Mouse (Mus musculus): ENCODE results near the gene Pnrc2. TPM values are rescaled to one million over a fixed set of nuclear protein-coding genes. Genes with fewer than 3 reads are reported as not detected.

The Pnrc2 gene
- polyA plus RNA-seq, 1 experiment from 2014 or later = 171 TPM

- H3K4me2 ChIP-seq (ENCODE audit: low read depth, low read length) = no peak overlapping the region
- no peak overlapping the region for H3K9ac ChIP-seq (ENCODE audit: low read depth, low read length)
- no peak for ATAC-seq
- H3K27me3 ChIP-seq (replicated peaks; ENCODE audit: control insufficient read depth, insufficient read depth, low read length) = no peaks in the 10 kb centered on the region
- H3K4me1 ChIP-seq (ENCODE audit: control insufficient read depth, insufficient read depth, low read length) = no peaks in the 10 kb centered on the region
- H3K27ac ChIP-seq (ENCODE audit: low read length) = no peak overlapping the region
- H3K36me3 ChIP-seq (ENCODE audit: control insufficient read depth, insufficient read depth, low read length) = no peaks in the 10 kb centered on the region
- H3K4me3 ChIP-seq (ENCODE audit: low read length) = no peak overlapping the region
- H3K9me3 ChIP-seq (ENCODE audit: control insufficient read depth, low read length) = no peaks in the 10 kb centered on the region
- WGBS = 68% methylated on average over 6 of the region's 6 CpGs
These were observed 10.9 kb upstream of the Pnrc2 start for GRCm38 (mm10) chr4:135884531-135884930.

- Histone ChIP-seq H3K4me3 (ENCODE audit: low read length) (no peak overlapping the region), H3K9ac (ENCODE audit: low read depth, low read length) (no peak overlapping the region), H3K27ac (ENCODE audit: low read length) (no peak overlapping the region), H3K27me3 (replicated peaks; ENCODE audit: control insufficient read depth, insufficient read depth, low read length) (no peaks in the 10 kb centered on the region), H3K4me1 (ENCODE audit: control insufficient read depth, insufficient read depth, low read length) (no peaks in the 10 kb centered on the region), H3K36me3 (ENCODE audit: control insufficient read depth, insufficient read depth, low read length) (no peaks in the 10 kb centered on the region), H3K9me3 (ENCODE audit: control insufficient read depth, low read length) (no peaks in the 10 kb centered on the region), H3K4me2 (ENCODE audit: low read depth, low read length) (no peak overlapping the region)
- no peak for ATAC-seq
- 54% methylated on average over 7 of the region's 7 CpGs for WGBS
These were observed 10.3 kb upstream of the Pnrc2 start for GRCm38 (mm10) chr4:135883881-135884516.

- Histone ChIP-seq H3K4me1 (ENCODE audit: control insufficient read depth, insufficient read depth, low read length) (no peaks in the 10 kb centered on the region), H3K27me3 (replicated peaks; ENCODE audit: control insufficient read depth, insufficient read depth, low read length) (no peaks in the 10 kb centered on the region), H3K4me2 (ENCODE audit: low read depth, low read length) (no peak overlapping the region), H3K9me3 (ENCODE audit: control insufficient read depth, low read length) (no peaks in the 10 kb centered on the region), H3K9ac (ENCODE audit: low read depth, low read length) (no peak overlapping the region), H3K36me3 (ENCODE audit: control insufficient read depth, insufficient read depth, low read length) (no peaks in the 10 kb centered on the region), H3K4me3 (ENCODE audit: low read length) (no peak overlapping the region), H3K27ac (ENCODE audit: low read length) (no peak overlapping the region)
- WGBS = 37% methylated on average over 10 of the region's 10 CpGs
- ATAC-seq = no peak
These were observed 9.8 kb upstream of the Pnrc2 start for GRCm38 (mm10) chr4:135883401-135883851.

- no peak overlapping the region for H3K4me2 ChIP-seq (ENCODE audit: low read depth, low read length)
- H3K9ac ChIP-seq (ENCODE audit: low read depth, low read length) = no peak overlapping the region
- 66% methylated on average over 6 of the region's 6 CpGs for WGBS
- H3K27ac ChIP-seq (ENCODE audit: low read length) = no peak overlapping the region
- H3K27me3 ChIP-seq (replicated peaks; ENCODE audit: control insufficient read depth, insufficient read depth, low read length) = no peaks in the 10 kb centered on the region
- H3K36me3 ChIP-seq (ENCODE audit: control insufficient read depth, insufficient read depth, low read length) = no peaks in the 10 kb centered on the region
- no peak for ATAC-seq
- H3K4me3 ChIP-seq (ENCODE audit: low read length) = no peak overlapping the region
- peaks cover 1% of the 10 kb centered on the region for H3K4me1 ChIP-seq (ENCODE audit: control insufficient read depth, insufficient read depth, low read length)
- no peaks in the 10 kb centered on the region for H3K9me3 ChIP-seq (ENCODE audit: control insufficient read depth, low read length)
These were observed 8.4 kb upstream of the Pnrc2 start for GRCm38 (mm10) chr4:135882023-135882422.

GRCm38 (mm10) chr4:135880576-135880975 lies 6.9 kb upstream of the Pnrc2 start:
- Histone ChIP-seq H3K4me1 (ENCODE audit: control insufficient read depth, insufficient read depth, low read length) (peaks cover 15% of the 10 kb centered on the region), H3K36me3 (ENCODE audit: control insufficient read depth, insufficient read depth, low read length) (no peaks in the 10 kb centered on the region), H3K9ac (ENCODE audit: low read depth, low read length) (no peak overlapping the region), H3K4me3 (ENCODE audit: low read length) (no peak overlapping the region), H3K27ac (ENCODE audit: low read length) (no peak overlapping the region), H3K27me3 (replicated peaks; ENCODE audit: control insufficient read depth, insufficient read depth, low read length) (no peaks in the 10 kb centered on the region), H3K9me3 (ENCODE audit: control insufficient read depth, low read length) (no peaks in the 10 kb centered on the region), H3K4me2 (ENCODE audit: low read depth, low read length) (no peak overlapping the region)
- 89% methylated on average over 10 of the region's 10 CpGs for WGBS
- no peak for ATAC-seq

GRCm38 (mm10) chr4:135880018-135880417 lies 6.4 kb upstream of the Pnrc2 start:
- Histone ChIP-seq H3K4me1 (ENCODE audit: control insufficient read depth, insufficient read depth, low read length) (peaks cover 18% of the 10 kb centered on the region), H3K9me3 (ENCODE audit: control insufficient read depth, low read length) (no peaks in the 10 kb centered on the region), H3K27ac (ENCODE audit: low read length) (no peak overlapping the region), H3K9ac (ENCODE audit: low read depth, low read length) (no peak overlapping the region), H3K27me3 (replicated peaks; ENCODE audit: control insufficient read depth, insufficient read depth, low read length) (no peaks in the 10 kb centered on the region), H3K4me2 (ENCODE audit: low read depth, low read length) (no peak overlapping the region), H3K36me3 (ENCODE audit: control insufficient read depth, insufficient read depth, low read length) (no peaks in the 10 kb centered on the region), H3K4me3 (ENCODE audit: low read length) (no peak overlapping the region)
- no peak for ATAC-seq
- 98% methylated on average over 6 of the region's 6 CpGs for WGBS

GRCm38 (mm10) chr4:135879021-135879420 lies 5.4 kb upstream of the Pnrc2 start:
- no peak overlapping the region for H3K27ac ChIP-seq (ENCODE audit: low read length)
- H3K9me3 ChIP-seq (ENCODE audit: control insufficient read depth, low read length) = no peaks in the 10 kb centered on the region
- no peak overlapping the region for H3K9ac ChIP-seq (ENCODE audit: low read depth, low read length)
- no peak for ATAC-seq
- 73% methylated on average over 6 of the region's 6 CpGs for WGBS
- no peaks in the 10 kb centered on the region for H3K27me3 ChIP-seq (replicated peaks; ENCODE audit: control insufficient read depth, insufficient read depth, low read length)
- H3K4me2 ChIP-seq (ENCODE audit: low read depth, low read length) = no peak overlapping the region
- H3K4me3 ChIP-seq (ENCODE audit: low read length) = no peak overlapping the region
- no peaks in the 10 kb centered on the region for H3K36me3 ChIP-seq (ENCODE audit: control insufficient read depth, insufficient read depth, low read length)
- H3K4me1 ChIP-seq (ENCODE audit: control insufficient read depth, insufficient read depth, low read length) = peaks cover 26% of the 10 kb centered on the region

- no peak for ATAC-seq
- no peaks in the 10 kb centered on the region for H3K9me3 ChIP-seq (ENCODE audit: control insufficient read depth, low read length)
- H3K27me3 ChIP-seq (replicated peaks; ENCODE audit: control insufficient read depth, insufficient read depth, low read length) = no peaks in the 10 kb centered on the region
- H3K4me1 ChIP-seq (ENCODE audit: control insufficient read depth, insufficient read depth, low read length) = peaks cover 26% of the 10 kb centered on the region
- H3K27ac ChIP-seq (ENCODE audit: low read length) = no peak overlapping the region
- H3K4me3 ChIP-seq (ENCODE audit: low read length) = no peak overlapping the region
- H3K4me2 ChIP-seq (ENCODE audit: low read depth, low read length) = no peak overlapping the region
- H3K36me3 ChIP-seq (ENCODE audit: control insufficient read depth, insufficient read depth, low read length) = no peaks in the 10 kb centered on the region
- 63% methylated on average over 2 of the region's 2 CpGs for WGBS
- no peak overlapping the region for H3K9ac ChIP-seq (ENCODE audit: low read depth, low read length)
These were observed 4.1 kb upstream of the Pnrc2 start for GRCm38 (mm10) chr4:135877742-135878141.

- Histone ChIP-seq H3K27ac (ENCODE audit: low read length) (peak overlapping the region; percentile 75), H3K4me3 (ENCODE audit: low read length) (peak overlapping the region; percentile 16), H3K9me3 (ENCODE audit: control insufficient read depth, low read length) (no peaks in the 10 kb centered on the region), H3K36me3 (ENCODE audit: control insufficient read depth, insufficient read depth, low read length) (no peaks in the 10 kb centered on the region; the same call in 1 of the 2 replicates), H3K27me3 (replicated peaks; ENCODE audit: control insufficient read depth, insufficient read depth, low read length) (no peaks in the 10 kb centered on the region), H3K4me2 (ENCODE audit: low read depth, low read length) (peak overlapping the region; percentile 59), H3K9ac (ENCODE audit: low read depth, low read length) (peak overlapping the region; percentile 61), H3K4me1 (ENCODE audit: control insufficient read depth, insufficient read depth, low read length) (peaks cover 31% of the 10 kb centered on the region)
- ATAC-seq = peak; percentile 6; the same call in 1 of the 2 replicates
- WGBS = 1% methylated on average over 16 of the region's 16 CpGs
These were observed 3.0 kb upstream of the Pnrc2 start for GRCm38 (mm10) chr4:135876583-135877020.
